Mouse (Mus musculus) R1 (cell line): ENCODE data around the gene Zmynd15.
"Not testable (repeated sequence)": the region's sequence is repeated elsewhere in the genome, so short reads cannot be mapped to it uniquely, and the experiment has no call there.

Experiments
- DNase-seq: peaks from one replicate; pipeline ENCODE4 v3.0.0-alpha.2; 2018; ENCODE audit warnings: low read depth, low spot score

The Zmynd15 gene

DNA sequence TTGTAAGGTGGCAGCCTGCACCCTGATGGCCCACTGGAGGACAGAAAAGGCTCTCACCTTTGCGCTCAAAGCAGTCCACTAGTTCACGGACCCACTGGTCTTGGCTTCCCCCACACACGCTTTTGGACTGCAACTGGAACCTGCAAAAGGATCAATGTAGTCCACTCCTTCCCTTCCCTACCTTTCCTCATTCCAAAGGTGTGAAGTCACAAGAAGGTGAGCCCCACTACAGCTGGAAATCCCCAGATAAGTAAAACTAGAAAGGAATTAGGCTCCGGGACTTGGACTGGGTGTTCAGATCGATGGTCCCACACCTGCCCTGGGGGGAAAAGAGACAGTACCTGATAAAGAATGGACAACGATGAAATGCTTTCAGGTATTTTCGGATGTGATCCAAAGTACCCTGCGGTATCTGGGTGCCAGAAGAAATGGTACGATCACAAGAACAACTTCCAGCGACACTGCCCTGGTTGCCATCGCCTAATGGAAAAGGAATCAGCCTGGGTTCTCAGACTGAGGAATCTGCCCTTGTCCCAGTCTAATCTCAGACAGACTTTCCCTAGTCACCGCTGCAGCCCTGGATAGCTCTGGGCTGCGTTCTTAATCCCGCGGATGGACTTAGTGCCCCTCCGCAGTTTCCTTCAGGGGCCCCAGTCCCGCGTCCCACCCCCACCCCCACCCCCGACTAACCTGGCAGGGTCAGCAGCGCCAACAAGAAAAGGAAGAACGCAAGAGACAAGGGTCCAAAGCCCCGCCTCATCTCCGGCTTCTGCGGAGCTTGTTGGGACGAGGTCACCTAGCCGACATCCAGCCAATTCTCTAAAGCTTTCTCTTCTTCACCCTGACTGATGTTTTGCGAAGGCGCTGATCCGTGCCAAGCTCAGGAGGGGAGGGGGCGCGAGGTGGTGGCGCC is at the start of gene Zmynd15:
Gene Zmynd15 (plus strand): TSS at position 746 of the 913 bp plus-strand sequence.
- no peak for DNase-seq

DNA sequence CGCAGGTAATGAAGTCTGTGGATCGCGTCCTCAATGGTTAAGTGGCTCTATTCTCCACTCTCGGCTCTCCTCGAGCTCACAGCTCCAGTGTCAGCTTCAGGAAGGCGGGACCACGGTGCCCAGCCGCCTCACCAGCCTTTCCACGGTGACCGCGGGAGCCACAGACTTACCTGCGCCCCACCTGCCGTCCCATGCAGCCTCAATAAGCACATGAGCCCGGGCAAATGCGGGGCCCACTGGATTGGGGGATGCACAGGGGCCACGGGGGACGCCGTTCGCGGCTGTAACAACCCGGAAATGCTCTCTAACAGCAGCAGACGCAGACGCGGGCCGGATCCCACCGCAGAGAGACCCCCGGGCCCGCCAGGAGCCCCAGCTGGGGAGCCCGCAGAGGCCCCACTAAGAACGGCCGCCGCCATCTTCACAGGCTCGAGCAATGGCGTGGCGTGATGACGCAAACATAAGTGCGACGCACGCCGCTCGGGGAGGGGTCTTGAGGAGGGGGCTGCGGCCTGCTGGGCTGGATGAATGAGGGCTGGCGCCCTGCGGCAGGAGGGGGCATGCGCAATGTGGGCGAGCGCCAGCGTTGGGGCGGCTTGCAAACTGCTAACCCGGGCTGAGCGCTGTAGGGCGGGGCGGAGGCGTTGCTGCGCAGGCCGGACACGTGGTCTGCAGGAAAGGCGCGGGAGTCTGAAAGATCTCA is 49.5 kb upstream of the Zmynd15 start, which contains the start of gene Pelp1:
Gene Pelp1 (minus strand): TSS at position 438 of the 703 bp plus-strand sequence.
- DNase-seq: peak; percentile 98

DNA sequence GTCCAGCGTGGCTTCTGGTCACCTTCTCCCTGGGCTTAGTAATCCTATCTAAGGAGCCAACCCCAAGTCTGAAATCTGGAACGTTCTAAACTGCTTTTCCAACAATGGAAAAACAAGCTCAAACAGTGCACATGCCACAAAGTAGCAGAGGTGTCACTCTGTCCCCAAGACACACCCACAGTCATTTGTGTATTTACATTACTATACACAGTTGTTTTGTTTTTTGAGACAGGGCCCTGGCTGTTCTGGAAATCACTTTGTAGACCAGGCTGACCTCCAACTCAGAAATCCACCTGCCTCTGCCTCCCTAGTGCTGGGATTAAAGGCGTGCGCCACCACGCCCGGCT is 49.0 kb upstream of the Zmynd15 start:
- no peak for DNase-seq

DNA sequence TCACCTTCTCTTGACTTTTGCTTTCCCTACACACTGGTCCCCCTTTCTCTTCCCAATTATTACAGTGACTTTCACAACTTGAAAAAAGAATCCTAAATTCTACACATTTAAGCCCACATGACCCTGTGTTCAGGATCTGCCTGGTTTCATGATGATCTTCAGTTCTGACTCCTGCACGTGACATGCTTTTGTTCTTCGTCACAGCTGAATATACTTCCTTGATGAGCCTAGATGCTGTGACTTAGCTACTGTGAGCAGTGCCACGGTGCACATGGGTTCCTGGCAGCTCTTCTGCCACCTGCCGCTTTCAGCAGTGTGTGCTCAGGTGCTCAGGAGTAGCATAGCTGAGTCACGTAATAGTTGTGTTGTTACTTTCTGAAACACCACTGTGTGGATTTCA is 46.6 kb upstream of the Zmynd15 start:
- DNase-seq: no peak

DNA sequence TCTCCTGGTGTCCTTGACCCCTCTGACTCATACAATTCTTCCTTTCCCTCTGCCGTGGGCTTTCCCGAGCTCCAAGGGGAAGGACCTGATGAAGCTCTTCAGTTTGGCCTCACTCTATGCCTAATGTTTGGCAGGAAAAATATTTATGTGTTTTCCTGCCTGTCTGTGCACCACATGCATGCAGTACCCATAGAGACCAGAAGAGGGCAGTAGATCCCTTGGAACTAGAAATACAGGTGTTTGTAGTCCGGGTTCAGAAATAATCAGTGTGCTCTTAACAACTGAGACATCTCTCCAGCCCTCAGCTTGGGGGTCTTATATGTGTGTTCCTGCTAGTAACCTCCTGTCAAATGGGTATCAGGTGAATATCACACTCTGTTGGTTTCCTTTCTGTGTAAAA is 45.3 kb upstream of the Zmynd15 start:
- peak; percentile 83 for DNase-seq

DNA sequence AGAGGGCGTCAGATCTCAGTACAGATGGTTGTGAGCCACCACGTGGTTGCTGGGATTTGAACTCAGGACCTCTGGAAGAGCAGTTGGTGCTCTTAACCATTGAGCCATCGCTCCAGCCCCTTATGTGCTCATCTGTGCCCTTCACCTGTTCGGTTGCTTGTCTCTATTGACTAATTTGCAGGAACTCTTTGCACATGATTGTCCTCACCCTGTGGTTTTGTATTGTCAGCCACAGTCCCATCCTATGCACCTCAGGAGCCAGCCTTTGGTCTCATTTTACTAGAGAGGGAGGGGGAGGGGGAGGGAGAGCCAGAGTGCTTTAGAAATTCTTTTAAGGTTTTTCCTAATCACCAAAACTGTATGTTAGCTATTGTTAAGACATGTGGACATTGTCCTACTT is 41.0 kb upstream of the Zmynd15 start:
- DNase-seq: no peak

DNA sequence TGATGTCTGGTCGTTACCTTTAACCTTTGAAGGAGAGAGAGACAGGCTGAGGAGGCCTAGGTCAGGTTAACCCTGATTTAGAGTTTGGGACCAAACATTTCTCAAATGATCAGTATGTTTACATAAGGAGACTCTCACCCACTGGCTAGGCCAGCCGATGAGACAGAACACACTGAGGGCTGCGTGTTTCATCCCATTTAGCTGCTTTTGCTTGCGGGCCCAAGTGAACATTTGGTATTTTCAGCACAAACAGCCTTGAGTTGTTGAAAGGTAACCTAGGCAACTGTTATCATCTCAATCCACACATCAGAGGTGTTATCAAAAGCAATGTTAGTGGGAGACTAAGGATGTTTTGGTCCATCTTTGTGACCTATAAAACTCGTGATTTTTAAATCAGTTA is 39.7 kb upstream of the Zmynd15 start:
- no peak for DNase-seq

DNA sequence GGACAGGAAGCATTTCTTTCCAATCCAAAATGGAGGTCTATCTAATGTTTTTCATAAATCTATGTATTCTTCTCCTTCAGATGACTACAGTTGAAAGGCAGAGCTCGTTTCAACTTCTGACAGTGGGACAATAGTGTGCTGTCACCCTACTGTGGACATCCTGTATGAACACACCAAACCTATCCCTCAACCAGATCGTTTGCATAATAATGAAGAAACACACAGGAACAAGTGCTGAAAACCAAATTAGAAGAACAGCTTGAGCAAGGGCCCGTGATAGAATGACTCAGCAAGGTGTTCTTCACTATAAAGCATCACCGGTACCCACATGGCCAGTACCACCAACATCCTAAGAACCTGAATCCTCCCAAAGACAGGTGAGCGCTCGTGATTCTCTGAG is 32.6 kb upstream of the Zmynd15 start:
- not testable (repeated sequence) for DNase-seq

DNA sequence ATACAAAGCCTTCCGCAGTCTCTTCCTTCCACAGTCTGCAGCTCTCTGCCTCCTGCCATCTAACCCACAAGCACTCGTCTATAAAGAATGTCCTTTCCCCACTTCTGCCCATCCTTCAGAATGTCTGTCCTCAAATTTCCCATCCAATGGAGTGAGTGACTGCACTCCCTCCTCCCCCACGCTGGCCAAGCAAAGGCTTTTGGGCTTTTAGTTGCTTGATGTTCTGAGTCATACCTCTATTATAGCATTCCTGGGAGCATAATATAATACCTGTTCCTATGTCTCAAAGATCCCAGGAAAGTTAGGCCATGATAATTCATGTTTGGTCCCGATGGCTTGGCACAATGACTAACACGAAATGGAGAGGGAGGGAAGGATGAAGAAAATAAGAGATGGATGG is 27.7 kb upstream of the Zmynd15 start:
- no peak for DNase-seq

DNA sequence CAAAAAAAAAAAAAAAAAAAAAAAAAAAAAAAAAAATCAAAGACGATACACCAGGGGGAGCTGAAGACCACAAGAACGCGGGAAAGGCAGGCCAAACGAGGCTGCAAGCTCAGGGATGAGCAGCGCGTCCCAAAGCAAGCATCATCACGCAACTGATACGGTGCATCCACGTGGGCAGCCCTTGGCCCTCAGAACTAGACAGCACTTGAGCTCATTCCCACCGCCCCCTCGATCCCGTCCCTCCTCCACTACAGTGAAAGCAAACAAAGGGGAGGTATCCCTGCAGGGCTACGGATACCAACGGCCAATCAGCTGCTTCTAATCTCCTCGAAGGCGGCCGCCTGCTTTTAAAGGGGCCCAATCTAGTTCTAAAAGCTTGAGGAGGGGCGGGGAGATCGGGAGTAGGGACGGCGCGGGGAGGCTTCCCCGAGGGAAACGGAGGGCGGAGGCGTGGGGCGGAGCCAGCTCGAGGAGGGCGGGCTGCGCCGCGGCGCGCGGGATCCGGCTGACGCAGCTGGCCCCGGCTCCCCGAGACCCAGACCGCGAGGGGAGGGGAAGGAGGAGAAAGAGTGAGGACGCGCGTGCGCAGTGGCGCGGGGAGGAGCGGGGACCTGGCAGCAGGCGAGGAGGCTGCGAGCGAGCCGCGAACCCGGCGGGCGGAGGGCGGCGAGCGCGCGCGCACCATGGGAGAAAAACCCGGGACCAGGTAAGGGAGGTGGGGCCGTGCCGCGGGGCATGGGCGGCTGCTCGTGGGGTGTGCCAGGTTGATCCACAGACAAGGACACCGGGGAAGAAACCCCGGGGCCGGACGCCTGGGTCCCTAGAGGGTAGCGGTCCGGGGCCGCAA is 27.0 kb upstream of the Zmynd15 start, which contains the start of gene Arrb2:
Gene Arrb2 (plus strand): TSS at position 588 of the 847 bp plus-strand sequence.
- peak; percentile 99 for DNase-seq

DNA sequence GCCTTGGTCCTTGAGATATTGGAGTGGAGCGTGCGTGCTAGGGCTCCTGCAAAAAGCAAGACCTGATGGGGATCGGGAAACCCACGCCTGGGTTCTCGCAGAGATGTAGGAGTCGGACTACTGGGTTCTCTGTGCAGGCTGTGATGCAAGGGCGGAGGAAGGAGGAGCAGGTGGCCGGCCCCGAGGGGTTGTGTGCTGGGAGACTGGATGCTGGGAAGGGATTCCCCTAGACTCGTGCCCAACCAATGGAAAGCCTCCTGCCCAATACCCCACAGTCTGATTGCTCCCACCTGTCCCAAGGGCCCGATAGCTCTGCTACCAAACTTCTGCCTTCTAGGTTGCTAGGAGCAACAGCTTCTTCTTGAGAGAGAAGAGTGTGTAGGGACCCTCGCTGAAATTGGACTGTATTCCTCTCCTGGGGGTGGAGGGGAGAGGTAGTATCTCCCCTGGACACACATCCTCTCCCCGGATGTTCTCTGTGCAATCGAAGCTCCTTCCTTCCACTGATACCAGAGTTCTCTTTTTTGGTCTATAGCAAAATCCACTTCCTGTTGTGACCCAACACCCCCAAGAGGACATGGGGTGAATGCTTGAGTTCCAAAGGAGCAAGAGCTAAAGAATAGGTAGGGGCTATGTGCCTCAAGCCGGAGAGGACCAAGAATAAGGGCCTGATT is 26.2 kb upstream of the Zmynd15 start:
- DNase-seq: no peak

DNA sequence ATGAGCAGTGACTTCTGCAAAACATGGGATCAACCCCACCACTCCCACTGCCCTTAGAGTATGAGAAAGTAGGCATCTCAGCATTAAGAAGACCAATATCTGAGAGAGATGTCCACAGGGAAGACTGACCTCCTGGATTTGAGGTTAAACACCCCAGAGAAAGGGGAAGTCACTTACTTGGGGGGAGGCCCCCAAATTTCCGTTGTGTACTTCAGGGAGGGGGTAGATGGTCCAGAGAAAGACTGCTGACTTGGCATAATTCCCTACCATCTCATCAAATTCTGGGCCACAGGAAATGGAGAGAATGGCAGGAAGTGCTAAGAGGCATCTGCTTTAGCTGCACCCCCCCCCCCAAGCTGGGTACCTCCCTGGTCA is 25.7 kb upstream of the Zmynd15 start:
- DNase-seq: no peak

DNA sequence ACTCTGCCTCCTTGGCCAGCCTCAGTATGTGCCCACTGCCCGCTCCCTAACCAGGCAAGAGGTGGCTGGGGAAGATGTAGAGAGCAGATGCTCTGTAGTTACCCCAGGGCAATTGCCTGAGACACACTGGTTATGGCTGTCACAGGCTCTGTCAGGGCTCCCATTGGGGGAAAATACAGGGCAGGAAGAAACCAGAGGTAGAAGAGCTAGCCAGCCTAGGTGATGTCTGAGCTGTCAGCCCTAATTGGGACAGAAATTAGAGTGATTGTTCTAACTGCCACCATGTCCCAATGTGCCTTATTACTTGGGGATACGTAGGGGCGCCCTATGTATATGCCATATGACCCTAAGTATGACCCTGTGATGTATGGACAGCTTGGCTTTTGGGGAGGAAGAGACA is 25.3 kb upstream of the Zmynd15 start:
- DNase-seq: no peak

DNA sequence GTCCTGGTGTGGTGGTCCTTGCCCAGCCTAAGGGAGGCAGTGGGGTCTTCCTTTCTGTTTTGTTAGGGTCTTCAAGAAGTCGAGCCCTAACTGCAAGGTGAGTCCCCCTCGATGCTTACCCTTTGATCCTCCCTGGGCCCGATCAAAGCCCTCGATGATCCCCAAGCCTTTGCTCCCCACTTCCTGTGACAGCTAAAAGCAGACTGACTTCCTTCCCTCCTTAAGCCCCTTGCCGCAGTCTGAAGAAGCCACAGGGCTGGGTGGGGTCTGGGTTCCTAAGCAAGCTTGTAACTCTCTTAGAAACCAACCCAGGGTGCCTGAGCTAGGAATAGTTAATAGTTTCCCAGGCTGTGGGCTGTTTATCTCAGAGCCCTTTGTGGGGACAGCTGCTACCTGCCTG is 23.8 kb upstream of the Zmynd15 start:
- no peak for DNase-seq

DNA sequence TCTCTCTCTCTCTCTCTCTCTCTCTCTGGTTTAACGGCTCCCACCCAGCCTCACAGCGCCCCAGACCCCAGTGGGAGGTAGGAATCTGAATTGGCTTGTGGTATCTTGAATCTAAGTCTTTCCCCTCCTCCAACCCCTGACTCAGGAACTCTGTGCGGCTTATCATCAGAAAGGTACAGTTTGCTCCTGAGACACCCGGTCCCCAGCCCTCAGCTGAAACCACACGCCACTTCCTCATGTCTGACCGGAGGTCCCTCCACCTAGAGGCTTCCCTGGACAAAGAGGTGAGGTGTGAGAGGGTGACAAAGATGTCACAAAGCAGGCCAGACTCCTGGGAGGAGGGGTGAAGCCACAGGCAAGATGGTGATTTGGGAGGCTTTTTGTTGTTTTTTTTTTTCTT is 21.8 kb upstream of the Zmynd15 start:
- no peak for DNase-seq

DNA sequence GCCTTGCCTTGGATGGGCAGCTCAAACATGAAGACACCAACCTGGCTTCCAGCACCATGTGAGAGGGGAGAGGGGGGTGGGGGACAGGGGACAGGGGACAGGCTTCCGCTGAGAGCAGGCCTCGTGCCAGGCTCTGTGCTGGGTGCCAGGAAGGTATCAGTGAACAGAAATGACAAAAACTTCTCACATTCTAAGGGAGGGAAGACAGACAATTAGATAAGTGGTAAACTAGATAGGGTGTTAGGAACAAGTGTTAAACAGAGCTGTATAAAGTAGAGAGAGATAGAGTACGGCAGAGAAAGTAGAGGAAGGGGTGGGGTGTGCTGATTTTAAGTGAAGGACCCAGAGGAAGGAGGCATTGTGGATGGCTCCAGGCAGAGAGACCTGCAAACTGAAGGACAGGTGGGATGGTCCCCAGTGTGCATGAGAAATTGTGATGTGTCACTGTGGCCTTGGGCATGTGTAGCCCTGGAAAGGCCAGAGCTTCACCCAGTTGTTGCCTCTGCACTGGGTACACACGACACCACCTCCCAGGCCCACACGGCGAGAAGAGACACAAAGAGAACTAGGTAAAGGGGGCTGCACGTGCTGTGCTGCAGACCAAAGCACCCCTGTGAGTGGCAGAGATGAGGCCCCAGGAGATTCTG is 20.4 kb upstream of the Zmynd15 start:
- no peak for DNase-seq

DNA sequence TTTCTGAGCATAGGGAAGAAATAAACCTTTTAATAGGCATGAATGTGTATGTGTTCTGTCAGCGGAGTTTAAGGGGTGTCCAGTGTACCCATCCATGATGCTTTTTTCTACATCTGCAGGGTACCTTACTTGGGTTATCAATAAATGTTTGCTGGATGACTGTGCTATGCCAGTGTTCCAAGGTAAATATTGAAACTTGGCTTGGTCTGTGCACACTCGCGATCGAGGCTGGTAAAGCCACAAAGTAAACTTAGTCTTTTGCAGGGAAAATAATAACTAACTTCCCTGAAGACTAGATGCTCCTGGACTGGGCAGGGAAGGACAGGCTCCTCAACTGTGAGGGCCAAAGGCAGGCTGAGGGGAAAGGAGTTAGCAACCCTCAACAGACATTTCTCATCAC is 18.6 kb upstream of the Zmynd15 start:
- DNase-seq: no peak

DNA sequence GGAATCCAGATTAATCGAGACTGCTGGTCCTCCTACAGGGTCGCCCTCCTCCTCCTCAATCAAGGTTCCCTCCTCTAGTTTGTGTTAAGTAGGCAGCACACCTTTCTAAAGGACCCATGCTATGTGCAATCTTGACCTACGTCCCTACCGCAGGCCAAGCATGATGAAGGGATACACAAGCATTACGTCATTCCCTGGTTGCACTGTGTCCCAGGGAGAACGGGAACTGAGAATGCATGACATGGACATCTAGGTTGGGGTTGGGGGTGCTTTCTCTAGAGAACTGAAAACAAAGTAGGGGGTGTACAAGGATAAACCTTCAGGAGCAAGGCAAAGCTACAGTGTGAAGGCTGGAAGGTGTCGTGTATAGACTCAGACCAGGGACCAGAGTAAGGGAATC is 17.4 kb upstream of the Zmynd15 start:
- DNase-seq: no peak

DNA sequence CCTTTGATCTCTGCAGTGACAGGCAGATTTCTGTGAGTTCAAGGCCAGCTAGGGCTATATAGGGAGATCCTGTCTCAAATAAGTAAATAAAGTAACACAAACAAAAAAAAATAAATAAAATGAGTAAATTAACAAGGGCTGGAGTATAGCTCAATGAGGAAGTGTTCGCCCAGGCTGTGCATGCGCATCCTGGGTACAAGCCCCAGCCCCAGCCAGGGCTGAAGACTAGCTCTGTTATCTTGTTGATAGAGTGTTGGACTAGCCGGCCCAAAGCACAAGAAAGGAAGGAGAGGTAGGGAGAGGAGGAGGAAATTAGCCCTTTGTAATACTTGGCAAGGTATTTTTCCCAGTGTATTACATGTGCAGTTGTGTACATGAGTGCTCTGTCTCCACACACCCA is 15.3 kb upstream of the Zmynd15 start:
- DNase-seq: no peak

DNA sequence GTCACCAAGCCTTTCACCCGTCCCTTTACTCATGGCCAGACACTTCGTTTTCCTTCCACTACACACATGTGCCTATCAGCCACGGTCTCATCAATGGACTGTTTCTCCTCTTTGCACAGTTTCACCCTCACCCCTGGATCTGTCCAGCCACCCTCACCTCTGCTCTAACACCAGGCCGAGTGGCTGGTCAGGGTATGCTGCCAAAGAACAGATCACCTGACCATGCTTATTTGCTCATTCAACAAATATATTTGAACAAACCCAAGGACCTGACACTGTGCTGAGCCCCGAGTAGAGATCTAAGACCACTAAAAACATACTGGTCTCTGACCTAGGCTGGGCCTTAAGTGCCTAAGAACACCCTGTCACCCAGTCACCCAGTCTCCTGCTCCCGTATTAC is 14.6 kb upstream of the Zmynd15 start:
- no peak for DNase-seq

DNA sequence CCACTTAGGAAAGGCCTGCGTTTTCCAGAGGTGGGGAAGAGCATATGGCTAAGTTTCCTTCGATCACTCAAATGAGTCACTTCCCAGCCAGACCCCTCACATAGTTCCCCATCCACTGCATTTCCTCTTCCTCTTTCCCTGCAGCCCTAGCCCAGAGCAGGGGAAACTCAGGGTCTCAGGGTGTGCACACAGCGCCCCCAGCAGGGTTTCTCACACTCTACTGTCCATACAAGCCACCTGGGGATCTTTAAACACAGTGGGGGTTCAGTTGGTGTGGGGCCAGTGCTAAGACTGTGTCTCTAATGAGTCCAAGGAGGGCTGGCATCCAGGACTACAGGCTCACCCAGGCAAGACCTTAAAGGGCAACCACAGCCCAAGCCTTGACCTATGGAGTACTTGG is 12.5 kb upstream of the Zmynd15 start:
- DNase-seq: peak; percentile 7
